Mouse (Mus musculus) spleen, adult 2 months (tissue): ENCODE data around the gene Wnk2.

ENCODE experiments used
- CTCF ChIP-seq: fragments of 200-500 bp; IDR thresholded peaks from 2 replicates; pipeline ENCODE4 v1.5.1; 2011; ENCODE audit warnings: mild to moderate bottlenecking, inconsistent platforms; ENCODE audit not compliant: insufficient read depth, insufficient read length, insufficient replicate concordance; ENCODE audit errors: extremely low read depth
- POLR2A ChIP-seq: fragments of 200-500 bp; IDR thresholded peaks from 2 replicates; pipeline ENCODE4 v1.6.1; 2011; ENCODE audit warnings: low read depth, low read length, inconsistent platforms

GRCm38 (mm10) chr13:49036436-49036835, 111.4 kb downstream of the Wnk2 start:
- TF ChIP-seq CTCF (no peak), POLR2A (no peak)
